Mouse (Mus musculus) cerebellum, adult 2 months (tissue): Measurements from ENCODE around the gene Psat1. TPM values are rescaled to one million over a fixed set of nuclear protein-coding genes. Genes with fewer than 3 reads are reported as not detected.

Experiments used
- DNase-seq, 2 experiments: peaks; one replicate each; pipeline ENCODE4 v3.0.0; 2021
- H3K27ac ChIP-seq: fragments of 200-500 bp; 2 replicates; pipeline ENCODE4 v1.5.1; 2012; ENCODE audit warnings: low read length, control low read depth, inconsistent platforms; ENCODE audit not compliant: insufficient read depth
- H3K27me3 ChIP-seq: fragments of 200-500 bp; 2 replicates; pipeline ENCODE4 v1.6.1; 2012; ENCODE audit warnings: inconsistent platforms, mild to moderate bottlenecking, low read length, moderate library complexity; ENCODE audit not compliant: control insufficient read depth, insufficient read depth
- H3K4me1 ChIP-seq: fragments of 200-500 bp; 2 replicates; pipeline ENCODE4 v1.6.1; 2011; ENCODE audit warnings: low read length; ENCODE audit not compliant: control insufficient read depth, insufficient read depth
- H3K4me3 ChIP-seq: fragments of 200-500 bp; replicated peaks from 2 replicates; pipeline ENCODE3; 2011; ENCODE audit warnings: mild to moderate bottlenecking, low read depth, low read length, control low read depth; ENCODE audit not compliant: insufficient read depth
- CTCF ChIP-seq: fragments of 200-500 bp; IDR thresholded peaks from 2 replicates; pipeline ENCODE4 v1.5.1; 2011; ENCODE audit warnings: low read depth, mild to moderate bottlenecking, control low read depth, low read length, moderate library complexity, borderline replicate concordance; ENCODE audit not compliant: insufficient read depth
- POLR2A ChIP-seq: fragments of 200-500 bp; IDR thresholded peaks from 2 replicates; pipeline ENCODE4 v1.6.1; 2011; ENCODE audit warnings: low read length, control low read depth, borderline replicate concordance; ENCODE audit not compliant: insufficient read depth
- WGBS: fragments of 180-500 bp; shearing (Covaris S2); methylation state at CpG from one replicate; pipeline ENCODE4 v1.1.7; 2018; 5-methylcytosine and 5-hydroxymethylcytosine counted together
- polyA plus RNA-seq: library from polyadenylated mRNA; depleted of rRNA; stranded (reverse); fragments of >200 nt; gene quantifications from 2 replicates; pipeline ENCODE4 v1.2.3, GENCODE M21; 2012; rRNA removed

Gene Psat1
- 90.0 and 106 TPM in 2 replicates for polyA plus RNA-seq

DNA sequence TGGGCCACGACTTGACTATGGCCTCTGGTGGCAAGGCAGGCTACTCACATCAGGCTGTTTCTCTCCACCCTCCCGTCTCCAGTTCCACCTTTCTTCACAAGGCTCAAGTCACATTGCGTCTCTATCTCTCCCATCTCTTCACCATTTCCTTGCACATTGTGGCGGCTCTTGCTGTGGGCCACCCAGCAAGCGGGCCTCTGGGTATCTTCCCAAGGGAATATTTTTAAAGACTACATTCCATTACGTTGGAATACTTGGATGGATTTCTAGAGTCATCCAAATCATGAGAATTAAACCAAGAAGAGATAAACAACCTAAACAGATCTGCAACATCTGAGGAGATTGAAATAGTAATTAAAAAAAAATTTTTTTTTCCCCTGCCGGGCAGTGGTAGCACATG lies at the start of gene Psat1:
Gene Psat1 (minus strand): TSS at position 101 of the 400 bp plus-strand sequence.
- WGBS: 78% methylated on average over 7 of the region's 7 CpGs
- H3K4me1 ChIP-seq: no peaks in the 10 kb centered on the region
- no peak for TF ChIP-seq CTCF
- no peak for TF ChIP-seq POLR2A

GRCm38 (mm10) chr19:15990102-15990501 lies 43.0 kb upstream of the Psat1 start:
- H3K27me3 ChIP-seq: no peaks in the 10 kb centered on the region
- H3K4me3 ChIP-seq: no peak overlapping the region
- TF ChIP-seq POLR2A: no peak
- no peak for TF ChIP-seq CTCF
- no peak for DNase-seq
- WGBS: 94% methylated on average over 1 of the region's 1 CpGs
- H3K4me1 ChIP-seq: no peaks in the 10 kb centered on the region
- H3K27ac ChIP-seq: no peak overlapping the region

More for the DNA sequence above, at the start of gene Psat1:
- DNase-seq: no peak
- no peak within 1 kb of the TSS for H3K27ac ChIP-seq
- H3K27me3 ChIP-seq: no peaks in the 10 kb centered on the region
- H3K4me3 ChIP-seq: no peak within 1 kb of the TSS

DNA sequence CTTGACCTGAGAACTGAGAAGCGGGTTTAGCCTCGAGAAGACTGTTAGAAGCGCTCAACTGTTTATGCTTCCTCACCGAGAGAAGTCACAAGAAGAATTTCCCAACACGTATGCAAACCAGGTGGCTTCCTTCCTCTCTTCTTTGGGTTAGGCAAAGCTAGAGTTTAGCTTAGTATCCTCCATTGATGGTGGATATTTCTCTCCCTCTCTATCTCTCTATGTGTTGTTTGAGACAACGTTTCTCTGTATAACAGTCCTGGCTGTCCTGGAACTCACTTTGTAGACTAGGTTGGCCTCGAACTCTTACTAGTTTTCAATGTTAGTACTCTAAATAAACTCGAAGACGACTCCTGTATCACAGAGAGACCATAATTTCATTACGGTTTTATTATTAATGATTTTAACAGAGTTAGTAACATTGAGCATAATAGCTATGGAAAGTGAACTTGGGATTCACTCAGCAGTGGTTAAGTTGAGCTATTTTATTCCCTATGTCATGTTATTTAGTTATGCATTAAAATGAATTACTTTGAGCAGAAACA lies 38.1 kb upstream of the Psat1 start:
- no peaks in the 10 kb centered on the region for H3K4me1 ChIP-seq
- 26% methylated on average over 10 of the region's 10 CpGs for WGBS
- H3K4me3 ChIP-seq: peak overlapping the region; percentile 85
- no peak for DNase-seq
- TF ChIP-seq CTCF (no peak), POLR2A (no peak)
- H3K27me3 ChIP-seq: no peaks in the 10 kb centered on the region
- H3K27ac ChIP-seq: peak overlapping the region; percentile 76

- TF ChIP-seq CTCF: no peak; the same call in 1 of the 2 replicates
- peak; percentile 98 for TF ChIP-seq POLR2A
- H3K4me3 ChIP-seq: peak within 1 kb of the TSS; percentile 85
- peak within 1 kb of the TSS; percentile 76 for H3K27ac ChIP-seq
- WGBS: under 1% methylated on average over 87 of the region's 88 CpGs
- DNase-seq: peak; percentile 93
- no peaks in the 10 kb centered on the region for H3K4me1 ChIP-seq
- H3K27me3 ChIP-seq: no peaks in the 10 kb centered on the region
These were observed 37.5 kb upstream of the Psat1 start, which contains the start of gene Cep78 for GRCm38 (mm10) chr19:15984449-15985171. TSS of gene Cep78 (minus strand) at chr19:15984989.

DNA sequence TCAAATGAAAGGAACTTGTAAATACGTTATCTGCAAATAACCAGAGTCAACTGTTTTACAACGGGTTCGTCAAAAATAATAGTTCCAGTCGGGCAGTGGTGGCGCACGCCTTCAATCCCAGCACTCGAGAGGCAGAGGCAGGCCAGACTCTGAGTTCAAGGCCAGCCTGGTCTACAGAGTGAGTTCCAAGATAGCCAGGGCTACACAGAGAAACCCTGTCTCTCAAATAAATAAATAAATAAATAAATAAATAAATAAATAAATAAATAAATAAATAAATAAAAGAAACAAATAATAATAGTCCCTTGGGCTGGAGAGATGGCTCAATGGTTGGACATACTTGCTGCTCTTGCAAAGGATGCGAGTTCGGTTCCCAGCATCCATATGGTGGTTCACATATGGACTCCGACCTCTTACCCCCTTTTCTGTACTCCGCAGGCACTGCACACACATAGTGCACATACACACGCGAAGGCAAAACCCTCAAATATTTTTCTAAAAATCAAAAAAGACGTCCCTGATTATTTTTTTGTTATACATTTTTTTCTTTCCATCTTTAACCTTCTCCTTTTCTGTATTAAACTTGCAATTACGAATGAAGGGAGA lies 36.7 kb upstream of the Psat1 start:
- H3K4me1 ChIP-seq: no peaks in the 10 kb centered on the region
- H3K27me3 ChIP-seq: no peaks in the 10 kb centered on the region
- no peak overlapping the region for H3K27ac ChIP-seq
- WGBS: 44% methylated on average over 15 of the region's 15 CpGs
- peak overlapping the region; percentile 85 for H3K4me3 ChIP-seq
- peak in 1 of 2 experiments; percentile 19 for DNase-seq
- TF ChIP-seq POLR2A (no peak), CTCF (no peak)

GRCm38 (mm10) chr19:15982926-15983738 lies 36.0 kb upstream of the Psat1 start:
- H3K4me1 ChIP-seq: no peaks in the 10 kb centered on the region
- DNase-seq: peak in 1 of 2 experiments; percentile 20
- no peaks in the 10 kb centered on the region for H3K27me3 ChIP-seq
- 68% methylated on average over 10 of the region's 10 CpGs for WGBS
- no peak overlapping the region for H3K27ac ChIP-seq
- TF ChIP-seq CTCF (no peak), POLR2A (no peak)
- H3K4me3 ChIP-seq: no peak overlapping the region

GRCm38 (mm10) chr19:15981861-15982260 lies 34.7 kb upstream of the Psat1 start:
- TF ChIP-seq POLR2A (no peak), CTCF (peak; percentile 54; the same call in 1 of the 2 replicates)
- H3K27me3 ChIP-seq: no peaks in the 10 kb centered on the region
- H3K27ac ChIP-seq: no peak overlapping the region
- no peaks in the 10 kb centered on the region for H3K4me1 ChIP-seq
- no peak overlapping the region for H3K4me3 ChIP-seq
- DNase-seq: peak; percentile 64 to 66
- WGBS: 43% methylated on average over 4 of the region's 4 CpGs
